Mouse (Mus musculus): ENCODE results near the gene 4430402I18Rik.
A peak's percentile ranks its signal among the peaks of the same experiment; 100 is the strongest.

Gene 4430402I18Rik

DNA sequence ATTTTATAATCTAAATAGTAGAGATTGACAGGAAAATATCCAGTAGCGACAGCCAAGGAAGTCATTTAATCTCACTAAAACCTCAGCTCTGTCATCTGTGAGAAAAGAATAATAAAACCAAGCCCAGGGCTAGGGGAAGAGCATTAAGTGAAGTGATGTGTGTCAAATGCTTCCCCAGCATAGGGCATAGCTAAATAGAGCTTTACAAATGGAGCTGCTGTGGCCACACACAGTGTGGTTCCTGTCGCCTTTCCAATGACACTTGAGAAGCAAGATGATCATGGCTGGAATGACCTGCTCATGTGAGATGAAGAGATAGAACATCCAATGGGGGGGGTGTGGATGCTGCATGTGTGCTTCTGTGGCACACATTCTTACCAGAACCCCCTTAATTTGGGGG, 65.5 kb downstream of the 4430402I18Rik start:
- DNase-seq (ENCODE audit: low spot score in 2 of 2), result no peak

GRCm38 (mm10) chr19:28900771-28901170, 66.8 kb downstream of the 4430402I18Rik start:
- no peak for DNase-seq (ENCODE audit: low spot score in 2 of 2)

GRCm38 (mm10) chr19:28897497-28897896, 70.1 kb downstream of the 4430402I18Rik start:
- peak; percentile 43 to 48 for DNase-seq (ENCODE audit: low spot score in 2 of 2)

DNA sequence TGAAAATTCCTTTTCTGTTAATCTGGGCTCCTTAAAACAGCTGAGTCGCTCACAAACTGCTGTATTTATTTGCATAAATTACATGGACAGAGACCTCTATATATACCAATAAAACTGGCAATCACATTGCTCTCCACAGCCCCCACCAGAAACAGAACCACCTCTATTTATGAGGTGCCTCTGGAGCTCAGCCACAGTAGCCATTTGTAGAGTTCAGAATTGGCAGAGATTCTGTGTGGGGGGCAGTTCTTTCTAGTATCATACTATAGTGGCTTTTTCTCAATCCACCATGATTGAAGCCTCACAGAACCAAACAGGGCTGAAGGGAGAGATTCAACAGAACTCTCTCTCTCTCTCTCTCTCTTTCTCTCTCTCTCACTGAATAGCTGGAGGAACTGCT, 71.0 kb downstream of the 4430402I18Rik start:
- DNase-seq (ENCODE audit: low spot score in 2 of 2), result peak in 1 of 2 experiments; percentile 51

GRCm38 (mm10) chr19:28891864-28892263, 75.7 kb downstream of the 4430402I18Rik start:
- DNase-seq (ENCODE audit: low spot score in 2 of 2), result no peak

GRCm38 (mm10) chr19:28891238-28891637, 76.4 kb downstream of the 4430402I18Rik start:
- DNase-seq (ENCODE audit: low spot score in 2 of 2), result no peak

- DNase-seq (ENCODE audit: low spot score in 2 of 2), result no peak
Observed at GRCm38 (mm10) chr19:28889251-28889650, 78.3 kb downstream of the 4430402I18Rik start.

DNA sequence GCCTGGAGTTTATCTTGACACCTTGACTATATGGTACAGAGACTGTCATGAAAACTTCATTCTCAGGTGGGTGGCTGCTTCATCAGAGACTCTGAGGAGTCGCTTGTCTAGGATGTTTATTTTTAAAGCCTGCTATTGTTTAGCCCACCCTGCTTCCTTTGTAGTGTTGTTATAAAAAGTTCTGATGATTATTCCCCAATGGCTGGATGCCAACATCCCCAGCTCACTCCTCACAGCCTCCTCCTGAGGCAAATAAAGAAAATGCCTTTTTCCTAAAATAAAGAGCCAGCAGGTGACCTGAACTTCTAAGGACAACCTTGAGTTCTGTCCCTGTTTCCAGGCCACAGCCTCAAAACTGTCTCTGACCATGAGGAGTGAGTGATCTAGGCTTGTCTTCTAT, 79.1 kb downstream of the 4430402I18Rik start:
- DNase-seq (ENCODE audit: low spot score in 2 of 2), result no peak

DNA sequence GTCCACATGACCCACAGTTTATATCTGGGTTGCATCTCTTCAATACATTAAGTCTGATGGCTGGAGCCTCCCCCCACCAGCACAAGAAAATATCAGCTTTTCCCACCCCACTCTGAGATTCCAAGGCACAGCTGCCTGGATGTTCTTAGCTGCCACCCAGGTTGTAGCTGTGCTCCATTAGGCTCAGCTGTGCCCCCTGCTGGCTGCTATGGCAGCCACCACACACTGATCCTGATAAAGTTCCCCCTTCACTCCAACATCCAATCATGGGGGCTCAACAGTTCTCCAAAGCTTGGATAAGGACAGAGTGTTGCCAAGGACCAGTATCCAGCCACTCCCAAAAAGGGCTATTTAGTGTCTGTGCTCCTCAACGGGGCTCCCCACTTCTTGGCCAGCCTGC, 84.5 kb downstream of the 4430402I18Rik start:
- DNase-seq (ENCODE audit: low spot score in 2 of 2), result no peak

DNA sequence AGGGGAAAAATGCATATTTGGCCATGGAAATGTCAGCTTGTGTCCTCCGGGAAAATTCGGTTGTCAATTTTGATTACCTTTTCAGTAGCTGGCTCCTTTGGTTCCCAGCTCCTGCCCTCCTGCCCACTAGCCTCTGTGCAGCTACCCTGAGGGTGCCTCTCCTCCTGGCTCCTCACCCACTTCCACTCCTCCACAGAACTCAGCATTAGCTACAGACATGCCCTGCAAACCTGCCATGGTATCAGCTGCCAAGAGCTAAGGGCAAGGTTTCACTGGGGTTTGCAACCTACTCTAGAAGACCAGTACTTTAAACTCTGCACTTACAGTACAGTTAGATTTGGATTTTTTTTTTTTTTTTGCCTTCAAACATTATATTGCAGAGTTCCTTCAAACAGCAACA, 88.1 kb downstream of the 4430402I18Rik start:
- DNase-seq (ENCODE audit: low spot score in 2 of 2), result no peak

GRCm38 (mm10) chr19:28870351-28870750, 97.2 kb downstream of the 4430402I18Rik start:
- no peak for DNase-seq (ENCODE audit: low spot score in 2 of 2)

- DNase-seq (ENCODE audit: low spot score in 2 of 2), result no peak
Observed at GRCm38 (mm10) chr19:28869251-28869855, 98.2 kb downstream of the 4430402I18Rik start.

- DNase-seq (ENCODE audit: low spot score in 2 of 2), result no peak
Observed at GRCm38 (mm10) chr19:28865501-28865900, 102.1 kb downstream of the 4430402I18Rik start.

DNA sequence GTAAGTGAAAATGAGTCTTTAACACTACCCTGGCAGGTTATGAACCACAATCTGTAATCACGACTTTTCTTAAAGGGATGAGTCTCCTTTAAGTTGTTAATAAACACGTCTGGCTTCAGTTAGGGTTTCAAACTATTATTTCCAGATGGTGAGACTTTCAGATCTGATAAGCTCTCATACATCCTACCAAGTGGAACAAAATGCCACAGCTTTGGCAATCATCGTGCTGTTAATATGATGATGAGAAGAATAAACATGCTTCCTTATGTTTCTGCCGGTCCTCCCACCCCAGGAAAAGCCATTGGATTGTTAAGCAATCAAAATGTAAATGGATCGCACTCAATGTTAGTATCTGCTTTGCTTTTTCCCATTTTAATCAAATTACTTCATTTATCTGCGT, 102.6 kb downstream of the 4430402I18Rik start:
- DNase-seq (ENCODE audit: low spot score in 2 of 2), result no peak

GRCm38 (mm10) chr19:28863626-28864025, 104.0 kb downstream of the 4430402I18Rik start:
- no peak for DNase-seq (ENCODE audit: low spot score in 2 of 2)

- DNase-seq (ENCODE audit: low spot score in 2 of 2), result no peak
Observed at GRCm38 (mm10) chr19:28860246-28860645, 107.4 kb downstream of the 4430402I18Rik start.

DNA sequence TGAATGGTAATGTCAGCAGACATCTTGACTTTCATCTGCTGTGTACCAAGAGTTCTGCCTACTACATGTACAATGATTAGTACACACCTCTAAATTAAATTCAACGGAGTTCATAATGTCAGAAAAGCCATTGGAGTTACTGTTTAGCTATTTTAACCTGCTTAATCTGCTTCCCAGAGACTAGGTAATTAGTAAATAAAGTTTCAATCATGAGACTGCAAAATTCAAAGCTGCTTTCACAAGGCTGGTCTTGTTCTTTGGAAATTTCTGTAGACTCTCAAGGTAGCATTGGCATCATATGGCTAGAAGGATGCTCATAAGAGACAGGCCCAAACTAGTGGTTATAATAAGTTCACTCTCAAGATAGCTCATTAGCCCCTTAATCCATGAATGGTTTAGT, 112.8 kb downstream of the 4430402I18Rik start:
- DNase-seq (ENCODE audit: low spot score in 2 of 2), result no peak

DNA sequence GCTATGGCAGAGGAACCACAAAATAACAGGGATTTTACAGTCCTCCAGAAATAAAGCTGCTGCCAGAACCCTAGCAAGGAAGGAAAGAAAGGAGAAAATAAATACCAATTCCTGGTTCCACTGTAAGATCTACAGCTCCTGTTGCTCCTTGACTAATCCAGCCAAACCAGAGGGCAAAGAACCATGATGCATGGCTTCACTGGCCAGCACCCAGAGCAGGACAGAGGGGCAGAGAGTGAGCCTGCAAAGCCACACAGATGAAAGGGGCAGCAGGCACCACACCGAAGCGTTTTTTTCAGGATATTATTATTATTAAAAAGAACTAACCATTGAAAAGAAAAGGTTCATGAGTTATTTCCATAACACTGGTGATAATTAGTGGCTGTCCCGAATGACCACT, 115.6 kb downstream of the 4430402I18Rik start:
- no peak for DNase-seq (ENCODE audit: low spot score in 2 of 2)

DNA sequence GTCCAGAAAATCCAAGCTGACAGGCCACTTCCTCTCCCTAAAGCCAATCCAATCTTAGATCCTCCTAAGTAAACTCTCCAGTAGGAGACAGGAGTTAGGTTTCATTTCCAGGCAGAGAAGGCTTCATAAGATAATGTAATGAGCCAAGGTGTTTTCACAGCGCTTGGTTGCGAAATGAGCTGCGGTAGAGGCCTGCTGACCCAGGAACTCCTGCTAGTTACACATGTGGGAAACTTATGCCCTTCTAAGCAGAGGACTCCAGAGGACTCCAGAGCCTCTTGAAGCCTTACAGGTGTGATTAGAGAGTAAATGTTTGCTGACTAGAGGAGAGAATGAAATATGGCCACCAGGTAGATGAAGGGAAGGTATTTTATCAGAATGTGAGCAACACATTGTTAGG, 117.1 kb downstream of the 4430402I18Rik start:
- DNase-seq (ENCODE audit: low spot score in 2 of 2), result no peak

DNA sequence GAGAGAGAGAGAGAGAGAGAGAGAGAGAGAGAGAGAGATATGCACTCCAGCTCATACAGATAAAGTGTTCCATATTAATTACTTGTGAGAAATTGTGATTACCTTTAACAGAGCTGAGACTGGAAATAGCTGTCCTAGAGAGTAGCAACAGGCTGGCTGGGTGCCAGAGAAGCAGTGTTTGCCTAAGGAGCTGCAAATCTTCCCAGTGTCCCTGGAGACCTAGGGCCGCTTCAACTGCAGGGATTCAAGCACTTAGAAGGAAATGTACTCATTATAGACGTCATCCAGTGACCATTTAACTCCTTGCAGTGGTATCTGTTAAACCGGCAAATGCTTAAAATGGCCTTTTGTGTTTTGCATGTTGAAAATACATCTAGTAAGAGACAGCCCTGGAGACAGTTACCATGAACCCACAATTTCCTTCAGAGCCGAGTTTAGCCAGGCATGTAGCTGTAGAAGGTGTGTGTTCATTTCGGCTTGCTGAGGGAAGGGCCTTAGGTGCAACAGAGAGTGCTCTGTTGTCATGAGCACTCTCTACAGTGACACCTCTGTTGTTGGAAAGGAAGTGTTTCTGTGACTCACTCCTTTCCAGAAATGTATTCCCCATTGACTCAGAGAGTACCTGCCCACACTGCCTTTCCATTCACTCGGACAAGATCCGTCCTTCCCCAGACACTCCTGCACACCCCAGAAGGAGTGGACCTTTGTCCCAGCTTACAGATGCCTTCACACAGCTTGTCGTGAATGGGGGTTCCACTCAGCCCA, 122.5 kb downstream of the 4430402I18Rik start:
- peak; percentile 37 to 60 for DNase-seq (ENCODE audit: low spot score in 2 of 2)

Measured in right cerebral cortex, adult 2 months (tissue).